Mouse (Mus musculus) forelimb bud, embryonic 11.5 days (tissue): ENCODE data around the gene Man1c1.

Source experiments
- DNase-seq: peaks from one replicate; pipeline ENCODE4 v3.0.0-alpha.2; 2012; ENCODE audit warnings: low read depth, low spot score

Man1c1 gene

GRCm38 (mm10) chr4:134604472-134604871, 99.6 kb downstream of the Man1c1 start:
- DNase-seq: no peak

- no peak for DNase-seq
Measured at GRCm38 (mm10) chr4:134603553-134603952, 100.5 kb downstream of the Man1c1 start.

DNA sequence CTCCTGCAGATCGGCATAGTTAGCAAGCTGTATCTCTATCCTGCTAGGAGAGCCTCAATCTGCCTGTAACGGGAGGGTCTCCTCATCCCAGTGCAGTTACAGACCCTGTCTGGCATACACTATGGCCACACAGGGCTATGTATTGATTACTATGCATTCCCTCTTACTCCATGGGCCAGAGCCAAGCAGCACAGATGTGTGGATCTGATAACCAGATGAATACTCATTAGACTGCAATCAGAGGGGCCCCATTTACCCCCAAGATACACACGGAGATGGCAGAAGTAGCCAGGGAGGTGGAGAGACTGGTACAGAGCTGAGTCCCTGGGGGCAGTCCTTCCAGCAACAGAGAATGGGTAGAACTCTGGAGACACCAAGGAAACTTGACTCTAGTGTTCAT, 101.5 kb downstream of the Man1c1 start:
- DNase-seq: no peak

DNA sequence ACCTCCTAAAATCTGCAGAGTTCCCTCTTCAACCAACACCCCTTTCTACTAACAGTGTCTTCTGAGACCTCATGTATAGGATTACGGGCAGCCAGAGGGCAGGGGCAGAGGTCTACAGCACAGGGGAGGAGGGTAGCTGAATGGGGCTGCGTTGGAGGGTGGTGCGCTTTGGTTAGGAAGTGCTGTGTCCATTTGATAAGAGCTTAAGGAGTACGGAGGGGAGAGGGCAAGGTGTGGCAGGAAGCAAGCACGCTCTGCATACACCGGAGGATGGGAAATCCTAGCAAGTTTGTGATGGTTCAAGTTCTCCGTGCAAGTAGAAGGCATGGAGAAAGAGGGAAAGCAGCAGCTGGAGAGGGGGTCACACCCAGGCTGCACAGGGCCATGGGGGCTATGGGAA, 102.1 kb downstream of the Man1c1 start:
- no peak for DNase-seq

- DNase-seq: no peak
Measured at GRCm38 (mm10) chr4:134601404-134601803, 102.7 kb downstream of the Man1c1 start.

DNA sequence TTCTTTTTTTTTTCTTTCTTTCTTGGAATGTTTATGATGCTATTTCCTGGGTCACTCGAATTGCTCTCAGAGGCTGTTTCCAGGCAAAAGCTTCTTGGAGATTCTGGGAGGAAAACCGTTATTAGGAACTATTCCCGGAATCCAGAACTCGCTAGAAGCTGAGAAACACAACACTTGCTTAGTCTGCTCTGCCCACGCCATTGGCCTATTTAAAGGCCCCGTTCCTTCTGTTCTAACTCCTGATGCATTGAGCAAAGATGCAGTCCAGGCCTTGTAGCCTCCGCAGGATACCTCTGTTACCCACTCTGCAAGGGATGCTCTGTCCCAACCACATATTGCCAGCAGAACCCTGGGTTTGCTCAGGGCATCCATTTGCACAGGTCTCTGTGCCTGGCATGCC, 103.3 kb downstream of the Man1c1 start:
- DNase-seq: no peak

- DNase-seq: no peak
Measured at GRCm38 (mm10) chr4:134600060-134600459, 104.0 kb downstream of the Man1c1 start.

GRCm38 (mm10) chr4:134596816-134597692, 107.0 kb downstream of the Man1c1 start:
- no peak for DNase-seq

DNA sequence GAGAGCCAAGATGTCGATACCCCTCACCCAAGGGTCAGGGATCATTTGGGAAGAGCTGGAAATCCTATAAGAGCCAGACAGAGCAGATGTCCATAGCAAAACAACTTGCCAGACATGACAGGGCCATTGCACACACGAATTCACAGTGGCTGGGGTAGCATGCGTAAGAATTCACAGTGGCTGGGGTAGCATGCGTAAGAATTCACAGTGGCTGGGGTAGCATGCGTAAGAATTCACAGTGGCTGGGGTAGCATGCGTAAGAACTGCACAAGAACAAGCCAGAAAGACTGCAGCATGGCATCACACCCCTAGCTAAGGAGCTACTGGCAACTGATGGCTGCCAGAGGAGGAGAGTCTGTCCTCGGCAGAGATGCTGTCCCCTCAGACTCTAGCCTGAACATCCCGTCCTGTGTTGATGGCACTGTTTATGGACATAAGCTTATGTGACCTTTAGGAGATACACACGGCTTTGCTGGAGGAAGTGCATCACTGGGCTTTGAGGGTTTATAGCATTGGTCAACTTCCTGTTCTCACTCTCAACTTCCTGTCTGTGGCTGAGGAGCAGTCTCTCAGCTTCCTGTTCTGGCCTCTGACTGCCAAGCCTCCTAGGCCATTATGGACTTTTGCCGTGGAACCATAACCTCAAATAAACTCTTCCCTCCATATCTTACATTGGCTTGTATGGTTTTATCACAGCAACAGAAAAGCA, 109.2 kb downstream of the Man1c1 start:
- no peak for DNase-seq

- DNase-seq: no peak
Measured at GRCm38 (mm10) chr4:134592442-134592841, 111.6 kb downstream of the Man1c1 start.

DNA sequence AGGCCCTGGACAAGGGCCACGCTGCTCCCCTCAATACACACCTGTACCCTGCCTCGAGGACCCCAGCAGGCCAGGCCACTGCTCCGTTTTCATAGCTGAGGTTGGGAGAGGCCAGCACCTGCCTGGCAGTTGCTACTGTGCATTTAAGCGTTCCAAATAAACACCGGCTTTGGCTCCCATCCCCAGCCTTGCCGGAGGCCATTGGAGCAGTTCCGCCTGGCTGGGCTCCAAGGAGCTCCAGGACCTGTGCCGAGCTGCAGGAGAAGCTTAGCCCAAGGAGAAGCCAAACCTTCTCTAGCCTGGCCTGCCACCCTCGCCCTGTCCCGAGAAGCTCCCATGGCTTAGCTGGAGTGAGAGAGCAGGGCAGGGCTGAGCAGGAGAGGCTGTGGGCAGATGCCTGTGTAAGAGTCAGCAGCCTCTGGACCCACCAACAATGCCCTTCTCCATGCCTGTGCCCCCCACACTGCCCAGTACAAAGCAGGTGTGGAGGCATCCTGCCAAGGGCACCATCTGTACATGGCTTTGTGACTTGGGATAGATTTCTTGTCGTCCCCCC, 112.5 kb downstream of the Man1c1 start:
- DNase-seq: no peak

GRCm38 (mm10) chr4:134590227-134590926, 113.7 kb downstream of the Man1c1 start:
- no peak for DNase-seq

DNA sequence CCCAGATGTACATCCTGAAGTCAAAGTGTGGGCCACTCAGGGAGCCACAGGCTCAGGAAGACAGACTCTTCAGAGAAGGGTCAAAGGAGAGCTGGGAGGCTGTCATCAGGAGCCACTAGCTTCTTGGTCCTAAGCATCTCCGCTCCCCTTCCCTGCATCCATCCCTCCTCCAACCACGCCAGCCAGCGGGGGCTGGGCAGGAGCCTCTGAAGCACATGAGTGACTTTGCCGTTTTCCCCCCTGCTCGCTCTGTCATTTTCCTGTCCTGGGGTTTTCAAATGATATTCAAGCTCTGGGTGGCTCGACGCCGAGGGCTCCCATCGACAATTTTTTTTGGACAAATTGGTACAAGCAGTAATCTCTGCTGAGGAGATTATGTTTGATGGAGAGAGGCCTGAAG, 114.3 kb downstream of the Man1c1 start:
- DNase-seq: no peak

- no peak for DNase-seq
Measured at GRCm38 (mm10) chr4:134588951-134589350, 115.1 kb downstream of the Man1c1 start.

GRCm38 (mm10) chr4:134588287-134588686, 115.8 kb downstream of the Man1c1 start:
- no peak for DNase-seq

- no peak for DNase-seq
Measured at GRCm38 (mm10) chr4:134587636-134588197, 116.4 kb downstream of the Man1c1 start.

GRCm38 (mm10) chr4:134586631-134587030, 117.5 kb downstream of the Man1c1 start:
- DNase-seq: no peak

DNA sequence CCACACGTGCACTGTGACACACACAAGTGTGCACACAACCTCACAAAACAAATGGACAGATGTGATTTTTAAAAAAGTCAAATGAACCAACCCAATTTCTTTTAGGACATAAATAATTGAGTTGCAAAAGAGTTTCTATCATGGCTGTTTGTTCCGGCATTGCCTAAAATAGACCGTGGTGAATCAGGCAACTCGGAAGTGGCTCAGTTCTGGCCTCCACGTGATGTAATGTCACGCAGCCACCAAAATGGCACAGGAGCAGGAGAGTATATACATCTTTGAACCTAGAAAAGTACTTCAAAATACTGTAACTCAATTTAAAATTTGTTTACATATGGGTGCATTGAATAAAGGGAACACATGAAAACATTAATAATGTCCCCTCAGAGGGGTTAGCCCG, 118.0 kb downstream of the Man1c1 start:
- no peak for DNase-seq

DNA sequence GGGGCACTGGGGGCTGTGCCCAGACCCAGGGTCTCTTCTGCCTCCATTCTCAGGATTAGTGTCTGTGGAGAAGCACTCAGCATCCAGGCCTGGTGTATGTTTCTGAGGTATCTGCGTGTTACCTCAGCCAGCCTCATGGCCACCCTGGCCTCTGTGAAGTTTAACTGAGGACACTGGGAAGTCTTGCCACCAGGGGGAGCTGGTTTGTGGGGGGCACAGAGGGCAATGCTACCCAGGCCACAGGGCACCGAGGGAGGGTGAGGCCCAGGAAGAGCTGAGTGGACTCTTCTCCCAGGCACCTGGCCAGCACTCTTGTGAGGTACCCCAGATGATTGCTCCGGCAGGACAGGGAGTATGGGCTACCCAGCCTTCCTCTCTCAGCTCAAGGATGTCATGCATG, 120.6 kb downstream of the Man1c1 start:
- DNase-seq: no peak

GRCm38 (mm10) chr4:134581365-134581764, 122.7 kb downstream of the Man1c1 start:
- no peak for DNase-seq

- DNase-seq: no peak
Measured at GRCm38 (mm10) chr4:134580351-134581148, 123.5 kb downstream of the Man1c1 start.
